Mouse (Mus musculus) ES-CJ7 (cell line): ENCODE measurements around the gene Avl9.

ENCODE experiments used
- DNase-seq: peaks from one replicate; pipeline ENCODE4 v3.0.0; 2011; ENCODE audit warnings: low read depth, low spot score

The Avl9 gene

GRCm38 (mm10) chr6:56794834-56795233, 80.1 kb downstream of the Avl9 start:
- DNase-seq = no peak

- no peak for DNase-seq
Observed at GRCm38 (mm10) chr6:56796232-56796631, 81.5 kb downstream of the Avl9 start.

GRCm38 (mm10) chr6:56796668-56797141, 82.0 kb downstream of the Avl9 start:
- DNase-seq = peak; percentile 13

DNA sequence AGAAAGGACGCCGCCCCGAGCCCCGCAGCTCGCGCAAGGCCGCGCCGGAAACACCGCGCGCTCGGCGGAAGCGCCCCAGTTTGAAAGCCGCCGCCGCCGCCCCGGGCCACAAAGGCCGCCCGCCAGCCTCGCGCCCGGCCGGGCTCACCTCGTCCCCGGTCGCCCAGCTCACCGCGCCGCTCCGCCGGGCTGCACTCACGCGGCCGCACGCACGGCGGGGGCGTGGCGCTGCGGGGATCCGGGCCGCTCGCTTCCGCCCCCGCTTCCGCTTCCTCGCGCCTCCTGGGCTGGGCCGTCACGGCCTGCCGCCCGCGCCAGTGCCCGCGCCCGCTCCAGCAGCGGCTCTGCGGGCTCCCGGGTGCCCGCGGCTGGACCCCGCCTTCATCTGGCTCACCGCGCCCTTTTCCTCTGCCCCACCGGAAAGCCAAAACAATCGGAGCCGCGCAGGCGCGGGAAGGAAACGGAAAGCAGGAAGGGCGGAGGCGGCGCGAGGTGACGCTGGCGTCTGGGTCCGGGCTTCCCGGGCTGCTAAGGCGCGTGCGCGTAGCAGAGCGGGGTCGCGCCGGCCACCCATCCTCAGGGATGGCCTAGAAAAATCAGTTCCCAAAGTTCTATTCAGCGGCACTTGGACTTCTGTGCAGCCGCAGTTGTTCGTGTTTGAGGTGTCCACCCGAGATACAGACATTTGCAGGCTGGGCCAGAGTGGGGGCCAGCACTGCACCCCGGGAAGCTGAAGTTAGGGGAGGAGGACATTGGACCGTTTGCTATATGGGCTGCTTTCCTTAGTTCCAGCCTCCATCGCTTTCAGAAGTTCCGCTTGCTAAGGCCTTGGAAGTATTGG, 82.8 kb downstream of the Avl9 start, which contains the start of gene Kbtbd2:
TSS of gene Kbtbd2 (minus strand) at position 503 of the 841 bp plus-strand sequence.
- DNase-seq = peak; percentile 95

- peak; percentile 18 for DNase-seq
Observed at GRCm38 (mm10) chr6:56798152-56798465, 83.4 kb downstream of the Avl9 start.

DNA sequence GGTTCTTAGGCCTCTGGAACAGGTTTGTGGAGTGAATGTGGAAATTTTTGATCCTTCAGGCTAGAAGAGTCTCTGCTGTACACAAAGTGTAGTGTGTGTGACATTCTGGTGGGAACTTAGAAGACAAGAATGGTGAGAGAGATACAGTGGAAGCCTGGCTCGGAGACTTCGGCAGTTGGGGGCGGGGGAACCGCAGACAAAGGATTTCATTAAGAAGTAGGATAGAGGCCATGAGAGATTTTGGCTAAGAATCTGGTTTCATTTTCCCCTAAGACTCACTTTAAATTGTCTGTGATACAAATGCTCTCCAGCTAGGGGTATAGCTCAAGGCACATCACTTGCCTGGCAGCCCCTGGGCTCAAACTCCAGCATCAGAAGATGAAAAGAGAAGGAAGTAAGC, 90.3 kb downstream of the Avl9 start:
- no peak for DNase-seq

DNA sequence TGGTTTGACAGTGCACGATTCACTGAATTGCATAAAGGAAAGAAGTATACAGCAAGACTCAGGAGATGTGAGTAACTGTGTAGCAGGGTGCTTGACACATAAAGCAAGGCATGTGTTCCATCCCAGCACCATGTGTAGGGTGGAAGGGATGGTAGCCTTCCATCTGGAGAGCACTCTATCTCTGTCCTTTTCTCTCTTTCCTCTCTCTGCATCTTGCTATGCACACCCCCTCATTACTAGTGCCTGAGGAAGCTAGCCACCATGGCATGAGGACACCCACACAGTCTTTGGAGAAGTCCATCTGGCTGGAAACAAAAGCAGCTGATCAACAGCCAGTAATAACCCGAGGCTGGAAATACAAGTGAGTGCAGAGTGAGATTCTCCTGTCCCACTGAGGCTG, 91.5 kb downstream of the Avl9 start:
- DNase-seq = no peak

- peak; percentile 46 for DNase-seq
Observed at GRCm38 (mm10) chr6:56808656-56809055, 94.0 kb downstream of the Avl9 start.
